Mouse (Mus musculus): ENCODE results near the gene Hk2. TPM values are rescaled to one million over a fixed set of nuclear protein-coding genes. Genes with fewer than 3 reads are reported as not detected.

Hk2 gene
- polyA plus RNA-seq, 1 experiment from 2014 or later, result 25.4 TPM

DNA sequence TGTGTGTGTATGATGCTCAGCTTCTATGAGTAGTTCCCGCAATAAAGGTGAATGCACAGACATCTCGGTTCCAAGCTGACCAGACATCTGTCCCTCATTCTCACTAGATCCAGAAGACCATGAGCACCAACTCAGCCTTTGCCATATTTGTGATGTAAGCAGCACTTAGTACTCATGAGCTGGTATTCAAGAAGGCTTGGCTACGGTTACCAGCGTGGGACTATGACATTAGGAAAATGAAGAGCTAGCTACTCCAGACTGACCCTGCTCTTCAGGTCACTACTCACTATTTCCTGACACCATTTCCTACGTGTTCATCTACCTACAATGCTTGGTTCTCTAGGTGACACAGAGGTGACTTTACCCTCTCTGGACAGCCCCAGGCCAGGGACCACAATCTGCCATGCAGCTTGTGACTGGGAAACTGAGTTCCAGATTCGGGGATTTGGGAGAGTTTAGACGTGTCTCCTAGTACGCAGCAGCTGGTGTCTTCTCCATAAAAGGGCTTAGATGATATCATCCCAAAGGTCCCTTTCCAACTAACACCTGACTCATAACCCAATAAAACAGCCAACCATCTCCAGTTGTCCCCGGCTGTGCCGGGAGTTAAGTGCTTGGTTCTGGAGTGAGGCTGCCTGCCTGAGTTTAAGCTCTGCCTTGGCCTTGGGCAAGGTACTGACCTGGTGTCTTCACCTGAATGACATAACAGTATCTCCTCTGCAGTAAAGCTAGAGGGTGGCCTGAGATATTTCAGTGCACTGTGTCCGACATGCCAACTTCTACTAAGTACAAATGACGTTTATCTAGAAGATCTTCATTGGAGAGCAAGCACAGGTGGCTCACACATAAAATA lies 6.3 kb downstream of the Hk2 start:
- 77% methylated on average over 12 of the region's 12 CpGs for WGBS
- Histone ChIP-seq H3K4me1 (peaks cover 30% of the 10 kb centered on the region), H3K9ac (no peak overlapping the region), H3K9me3 (no peaks in the 10 kb centered on the region), H3K4me3 (no peak overlapping the region), H3K36me3 (0 out of 2 replicates have a peak, but pooled peaks cover 2% of the 10 kb centered on the region), H3K4me2 (no peak overlapping the region), H3K27me3 (no peaks in the 10 kb centered on the region), H3K27ac (no peak overlapping the region)
- no peak for ATAC-seq (ENCODE audit: insufficient number of reproducible peaks, low FRiP score, low TSS enrichment, low read depth)

DNA sequence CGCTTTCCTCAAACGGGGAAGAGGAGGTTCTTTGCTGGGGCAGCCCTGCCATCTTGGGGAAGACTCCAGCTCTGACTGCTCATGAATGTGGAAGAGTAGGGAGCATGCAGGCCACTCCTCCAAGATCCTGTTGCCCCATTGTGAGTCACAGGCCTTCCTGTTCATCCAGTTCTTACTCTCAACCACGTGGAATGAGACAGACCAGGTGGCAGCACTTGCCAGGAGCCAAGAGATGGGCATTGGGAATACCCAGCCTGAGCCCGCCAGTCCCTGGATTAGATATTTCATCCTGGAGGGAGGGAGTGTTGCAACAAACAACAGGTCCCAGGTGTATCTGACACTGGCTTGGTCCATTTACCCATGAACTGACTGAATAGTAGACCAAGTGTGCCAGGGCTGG lies 7.6 kb downstream of the Hk2 start:
- ATAC-seq (ENCODE audit: insufficient number of reproducible peaks, low FRiP score, low TSS enrichment, low read depth), result no peak
- no peaks in the 10 kb centered on the region for H3K27me3 ChIP-seq
- no peak overlapping the region for H3K27ac ChIP-seq
- H3K9me3 ChIP-seq, result no peaks in the 10 kb centered on the region
- H3K36me3 ChIP-seq, result 0 out of 2 replicates have a peak, but pooled peaks cover 2% of the 10 kb centered on the region
- no peak overlapping the region for H3K4me3 ChIP-seq
- H3K4me2 ChIP-seq, result no peak overlapping the region
- 72% methylated on average over 4 of the region's 4 CpGs for WGBS
- peaks cover 21% of the 10 kb centered on the region for H3K4me1 ChIP-seq
- H3K9ac ChIP-seq, result no peak overlapping the region

DNA sequence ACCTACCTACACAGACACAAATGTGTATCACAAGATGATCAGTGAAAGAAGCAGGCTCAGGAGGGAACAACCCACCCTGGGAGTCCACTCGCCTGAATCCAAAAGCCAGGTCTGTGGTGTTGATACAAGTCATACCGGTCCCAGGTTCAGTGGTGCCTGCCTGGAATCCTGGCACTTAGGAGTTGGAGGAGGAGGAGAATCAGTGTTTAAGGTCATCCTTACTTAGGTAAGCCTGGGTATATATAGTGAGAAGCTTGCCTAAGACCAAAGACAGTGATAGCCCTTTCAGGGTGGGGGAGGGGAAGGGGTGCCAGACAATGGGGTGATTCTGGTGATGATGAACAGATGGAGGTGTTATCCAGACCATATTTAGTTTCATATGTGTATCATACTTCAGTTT lies 9.0 kb downstream of the Hk2 start:
- no peaks in the 10 kb centered on the region for H3K27me3 ChIP-seq
- H3K27ac ChIP-seq, result no peak overlapping the region
- H3K4me2 ChIP-seq, result no peak overlapping the region
- H3K9me3 ChIP-seq, result no peaks in the 10 kb centered on the region
- no peak for ATAC-seq (ENCODE audit: insufficient number of reproducible peaks, low FRiP score, low TSS enrichment, low read depth)
- H3K9ac ChIP-seq, result no peak overlapping the region
- H3K4me1 ChIP-seq, result peaks cover 15% of the 10 kb centered on the region
- no peak overlapping the region for H3K4me3 ChIP-seq
- 0 out of 2 replicates have a peak, but pooled peaks cover 2% of the 10 kb centered on the region for H3K36me3 ChIP-seq
- WGBS, result 91% methylated on average over 2 of the region's 2 CpGs

GRCm38 (mm10) chr6:82763871-82764503 lies 10.3 kb downstream of the Hk2 start:
- no peak overlapping the region for H3K4me2 ChIP-seq
- no peaks in the 10 kb centered on the region for H3K9me3 ChIP-seq
- no peak overlapping the region for H3K9ac ChIP-seq
- no peak for ATAC-seq (ENCODE audit: insufficient number of reproducible peaks, low FRiP score, low TSS enrichment, low read depth)
- H3K27me3 ChIP-seq, result no peaks in the 10 kb centered on the region
- H3K36me3 ChIP-seq, result 0 out of 2 replicates have a peak, but pooled peaks cover 10% of the 10 kb centered on the region
- H3K4me1 ChIP-seq, result peaks cover 12% of the 10 kb centered on the region
- H3K27ac ChIP-seq, result peak overlapping the region; percentile 30; the same call in 1 of the 2 replicates
- H3K4me3 ChIP-seq, result no peak overlapping the region
- WGBS, result 53% methylated on average over 9 of the region's 9 CpGs

DNA sequence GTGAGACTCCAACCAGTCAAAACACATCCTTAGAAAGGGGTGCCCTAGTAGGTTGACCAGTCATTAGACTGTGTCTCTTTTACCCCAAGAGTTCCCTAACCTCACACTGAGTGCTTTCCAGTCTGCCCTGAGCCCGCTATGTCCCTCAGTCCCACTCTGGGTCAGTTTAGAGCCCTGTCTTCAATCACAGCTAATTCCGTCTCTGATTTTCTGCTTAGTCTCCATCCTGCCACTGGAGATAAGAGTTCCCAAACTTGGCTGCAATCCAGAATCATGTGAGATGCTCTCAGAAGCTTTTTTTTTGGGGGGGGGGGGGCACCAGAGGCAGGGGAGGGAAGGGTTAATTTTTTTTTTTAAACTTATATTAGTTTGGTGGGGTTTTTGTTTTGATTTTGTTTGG lies 11.5 kb downstream of the Hk2 start:
- WGBS, result 72% methylated on average over 2 of the region's 2 CpGs
- ATAC-seq (ENCODE audit: insufficient number of reproducible peaks, low FRiP score, low TSS enrichment, low read depth), result no peak

GRCm38 (mm10) chr6:82760749-82761357 lies 13.4 kb downstream of the Hk2 start:
- Histone ChIP-seq H3K36me3 (0 out of 2 replicates have a peak, but pooled peaks cover 10% of the 10 kb centered on the region), H3K4me3 (no peak overlapping the region), H3K4me2 (no peak overlapping the region), H3K4me1 (peaks cover 12% of the 10 kb centered on the region), H3K9ac (no peak overlapping the region), H3K27me3 (no peaks in the 10 kb centered on the region), H3K9me3 (no peaks in the 10 kb centered on the region), H3K27ac (no peak overlapping the region)
- WGBS, result 80% methylated on average over 3 of the region's 3 CpGs
- no peak for ATAC-seq (ENCODE audit: insufficient number of reproducible peaks, low FRiP score, low TSS enrichment, low read depth)

More for the DNA sequence above, 11.5 kb downstream of the Hk2 start:
- H3K4me1 ChIP-seq, result peaks cover 12% of the 10 kb centered on the region
- H3K4me2 ChIP-seq, result no peak overlapping the region
- no peaks in the 10 kb centered on the region for H3K27me3 ChIP-seq
- H3K4me3 ChIP-seq, result no peak overlapping the region
- H3K9me3 ChIP-seq, result no peaks in the 10 kb centered on the region
- 0 out of 2 replicates have a peak, but pooled peaks cover 10% of the 10 kb centered on the region for H3K36me3 ChIP-seq
- H3K9ac ChIP-seq, result no peak overlapping the region
- H3K27ac ChIP-seq, result no peak overlapping the region

- WGBS, result 88% methylated on average over 5 of the region's 5 CpGs
- Histone ChIP-seq H3K4me1 (peaks cover 9% of the 10 kb centered on the region), H3K9ac (no peak overlapping the region), H3K4me3 (no peak overlapping the region), H3K27me3 (no peaks in the 10 kb centered on the region), H3K9me3 (no peaks in the 10 kb centered on the region), H3K36me3 (0 out of 2 replicates have a peak, but pooled peaks cover 12% of the 10 kb centered on the region), H3K27ac (no peak overlapping the region), H3K4me2 (no peak overlapping the region)
- ATAC-seq (ENCODE audit: insufficient number of reproducible peaks, low FRiP score, low TSS enrichment, low read depth), result no peak
Measured at GRCm38 (mm10) chr6:82759241-82759640, 15.0 kb downstream of the Hk2 start.

DNA sequence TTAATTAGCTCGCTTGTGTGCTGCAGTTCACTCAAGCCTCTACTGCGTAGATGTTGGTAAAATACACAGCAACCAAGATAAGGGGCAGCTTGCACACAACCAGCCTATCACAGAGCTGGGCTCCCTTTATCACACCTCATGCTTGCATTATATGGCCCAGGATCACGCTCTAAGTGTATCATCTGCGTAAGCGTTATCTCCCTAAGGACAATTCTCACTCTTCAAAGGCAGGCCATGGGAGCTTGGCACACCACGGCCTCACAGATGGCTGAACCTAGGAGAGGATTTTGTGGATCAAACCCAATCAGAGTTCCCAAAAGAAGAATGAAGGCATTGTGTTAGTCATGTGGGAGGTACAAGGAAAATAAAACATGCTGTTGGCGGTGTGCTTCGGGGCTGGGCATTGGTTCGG lies 17.4 kb downstream of the Hk2 start:
- H3K4me1 ChIP-seq, result 0 out of 2 replicates have a peak, but pooled peaks cover 5% of the 10 kb centered on the region
- no peak overlapping the region for H3K4me3 ChIP-seq
- no peak for ATAC-seq (ENCODE audit: insufficient number of reproducible peaks, low FRiP score, low TSS enrichment, low read depth)
- no peak overlapping the region for H3K4me2 ChIP-seq
- no peak overlapping the region for H3K9ac ChIP-seq
- no peaks in the 10 kb centered on the region for H3K9me3 ChIP-seq
- H3K27ac ChIP-seq, result no peak overlapping the region
- 79% methylated on average over 9 of the region's 9 CpGs for WGBS
- H3K27me3 ChIP-seq, result no peaks in the 10 kb centered on the region
- H3K36me3 ChIP-seq, result 0 out of 2 replicates have a peak, but pooled peaks cover 12% of the 10 kb centered on the region

DNA sequence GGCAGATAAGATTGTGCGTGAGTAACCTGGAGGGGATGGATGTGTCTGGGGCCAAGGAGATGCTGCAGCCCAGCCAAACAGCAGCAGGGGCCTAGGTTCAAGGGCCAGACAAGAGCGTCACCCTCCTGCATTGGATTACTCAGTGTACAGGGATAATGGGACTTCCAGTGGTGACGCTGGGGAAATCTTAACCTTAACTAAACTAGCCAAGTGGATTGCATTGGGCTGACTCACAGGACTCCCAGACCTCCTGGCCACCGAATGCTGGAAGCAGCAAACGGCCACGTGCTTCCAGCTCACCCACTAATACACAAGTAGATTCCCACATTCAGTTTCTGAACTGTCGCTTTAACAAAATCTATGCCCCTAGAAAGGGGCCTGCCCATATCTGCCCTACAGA lies 18.0 kb downstream of the Hk2 start:
- 87% methylated on average over 7 of the region's 7 CpGs for WGBS
- Histone ChIP-seq H3K27me3 (no peaks in the 10 kb centered on the region), H3K4me1 (0 out of 2 replicates have a peak, but pooled peaks cover 5% of the 10 kb centered on the region), H3K4me2 (no peak overlapping the region), H3K4me3 (no peak overlapping the region), H3K9me3 (no peaks in the 10 kb centered on the region), H3K27ac (no peak overlapping the region), H3K9ac (no peak overlapping the region), H3K36me3 (peaks cover 15% of the 10 kb centered on the region)
- ATAC-seq (ENCODE audit: insufficient number of reproducible peaks, low FRiP score, low TSS enrichment, low read depth), result no peak

GRCm38 (mm10) chr6:82755338-82755737 lies 18.9 kb downstream of the Hk2 start:
- Histone ChIP-seq H3K36me3 (peaks cover 19% of the 10 kb centered on the region), H3K4me3 (no peak overlapping the region), H3K27me3 (no peaks in the 10 kb centered on the region), H3K9me3 (no peaks in the 10 kb centered on the region), H3K4me2 (no peak overlapping the region), H3K9ac (no peak overlapping the region), H3K27ac (no peak overlapping the region), H3K4me1 (0 out of 2 replicates have a peak, but pooled peaks cover 5% of the 10 kb centered on the region)
- WGBS, result 42% methylated on average over 2 of the region's 2 CpGs
- no peak for ATAC-seq (ENCODE audit: insufficient number of reproducible peaks, low FRiP score, low TSS enrichment, low read depth)

DNA sequence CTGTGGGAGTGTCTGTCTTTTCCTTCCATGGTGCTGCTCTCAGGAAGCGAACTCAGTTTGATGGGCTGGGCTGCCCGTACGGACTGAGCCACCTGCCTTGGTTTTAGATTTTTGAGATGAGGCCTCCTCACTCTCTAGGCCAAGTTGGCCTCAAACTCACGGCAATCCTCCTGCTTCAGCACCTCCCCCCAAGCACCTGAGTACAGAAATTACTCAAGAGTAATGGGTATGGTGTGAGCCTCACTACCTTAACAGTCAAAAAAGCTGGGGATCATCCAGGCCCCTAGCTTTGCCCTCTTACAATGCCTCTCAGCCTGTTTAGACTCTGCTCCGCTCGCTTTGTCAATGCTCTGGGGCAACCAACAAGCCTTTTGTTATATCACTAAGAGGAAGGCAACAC lies 19.5 kb downstream of the Hk2 start:
- H3K9ac ChIP-seq, result no peak overlapping the region
- no peak overlapping the region for H3K27ac ChIP-seq
- 88% methylated on average over 6 of the region's 6 CpGs for WGBS
- no peak overlapping the region for H3K4me2 ChIP-seq
- H3K9me3 ChIP-seq, result no peaks in the 10 kb centered on the region
- no peak for ATAC-seq (ENCODE audit: insufficient number of reproducible peaks, low FRiP score, low TSS enrichment, low read depth)
- H3K27me3 ChIP-seq, result no peaks in the 10 kb centered on the region
- H3K4me1 ChIP-seq, result 0 out of 2 replicates have a peak, but pooled peaks cover 5% of the 10 kb centered on the region
- peaks cover 15% of the 10 kb centered on the region for H3K36me3 ChIP-seq
- H3K4me3 ChIP-seq, result no peak overlapping the region
